Mouse (Mus musculus): ENCODE results near the gene Trarg1. TPM values are rescaled to one million over a fixed set of nuclear protein-coding genes. Genes with fewer than 3 reads are reported as not detected.

The Trarg1 gene
- polyA plus RNA-seq, 1 experiment from 2014 or later, result 0.15 TPM

DNA sequence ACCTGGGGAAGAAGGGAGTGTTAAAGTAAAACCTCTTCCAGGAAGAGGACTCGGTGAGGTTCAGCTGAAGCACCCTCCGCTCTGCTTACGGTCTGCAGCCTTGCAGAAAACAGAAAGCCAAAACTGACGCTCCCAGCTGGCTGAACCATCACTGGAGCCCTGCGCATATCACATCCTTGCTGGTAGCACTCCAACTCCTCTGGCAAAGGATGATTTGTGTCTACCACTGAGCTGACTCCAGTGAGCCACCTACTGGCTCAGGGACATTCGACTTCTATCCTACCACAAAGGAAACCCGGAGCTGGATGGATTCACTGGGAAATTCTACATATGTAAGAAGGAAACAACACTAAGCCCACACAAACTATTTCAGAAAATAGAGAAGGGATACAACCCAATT, 64.9 kb downstream of the Trarg1 start:
- WGBS, result 79% methylated on average over 7 of the region's 7 CpGs
- Histone ChIP-seq H3K36me3 (replicated peaks) (peaks cover 74% of the 10 kb centered on the region), H3K9me3 (no peaks in the 10 kb centered on the region), H3K4me3 (no peak overlapping the region), H3K4me1 (no peaks in the 10 kb centered on the region), H3K27ac (no peak overlapping the region), H3K27me3 (ENCODE audit: poor library complexity, severe bottlenecking) (no peaks in the 10 kb centered on the region)
- DNase-seq (ENCODE audit: extremely low spot score, low spot score), result no peak

DNA sequence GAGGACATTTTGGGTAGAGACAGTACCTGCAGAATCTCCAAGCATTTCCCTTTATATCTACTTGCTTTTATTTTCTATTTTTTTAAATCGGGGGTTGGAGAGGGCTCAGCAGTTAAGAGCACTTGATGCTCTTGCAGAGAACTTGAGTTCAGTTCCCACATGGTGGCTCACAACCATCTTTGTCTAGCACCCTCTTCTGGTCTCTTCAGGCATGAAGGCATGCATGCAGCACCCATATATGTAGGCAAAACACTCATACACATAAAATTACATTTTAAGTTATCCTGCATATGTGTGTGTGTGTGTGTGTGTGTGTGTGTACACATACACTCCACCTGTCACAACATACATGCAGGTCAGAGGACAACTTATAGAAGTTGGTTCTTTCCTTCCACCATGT, 66.3 kb downstream of the Trarg1 start:
- H3K36me3 ChIP-seq (replicated peaks), result peaks cover 86% of the 10 kb centered on the region

More for the DNA sequence above, 66.3 kb downstream of the Trarg1 start:
- no peak for DNase-seq (ENCODE audit: extremely low spot score, low spot score)
- no peak overlapping the region for H3K4me3 ChIP-seq
- H3K9me3 ChIP-seq, result no peaks in the 10 kb centered on the region
- no peak overlapping the region for H3K27ac ChIP-seq
- H3K27me3 ChIP-seq (ENCODE audit: poor library complexity, severe bottlenecking), result no peaks in the 10 kb centered on the region
- WGBS, result 90% methylated on average over 1 of the region's 1 CpGs
- no peaks in the 10 kb centered on the region for H3K4me1 ChIP-seq

Other genes with a start within 250 kb of the Trarg1 start
- 25.8 and 27.0 TPM in 2 replicates for gene Abr, start 57.5 kb upstream of the Trarg1 start, polyA plus RNA-seq (2016; fragmentation: Nextera tagmentation; extraction: Ambion mirVana)
- not detected in 2 replicates for gene Bhlha9, start 7.3 kb upstream of the Trarg1 start, polyA plus RNA-seq (2016; fragmentation: Nextera tagmentation; extraction: Ambion mirVana)
- 23.2 and 24.3 TPM in 2 replicates for gene Gosr1, start 83.8 kb downstream of the Trarg1 start, polyA plus RNA-seq (2016; fragmentation: Nextera tagmentation; extraction: Ambion mirVana)
- 8.2 and 9.0 TPM in 2 replicates for gene Cpd, start 167.2 kb downstream of the Trarg1 start, polyA plus RNA-seq (2016; fragmentation: Nextera tagmentation; extraction: Ambion mirVana)
- not detected in 2 replicates for gene Tmigd1, start 222.4 kb downstream of the Trarg1 start, polyA plus RNA-seq (2016; fragmentation: Nextera tagmentation; extraction: Ambion mirVana)
- 206 and 209 TPM in 2 replicates for gene Blmh, start 245.0 kb downstream of the Trarg1 start, polyA plus RNA-seq (2016; fragmentation: Nextera tagmentation; extraction: Ambion mirVana)

Data from forebrain, embryonic 10.5 days (tissue).